Mouse (Mus musculus): ENCODE data around the gene Rnf220. TPM values are rescaled to one million over a fixed set of nuclear protein-coding genes. Genes with fewer than 3 reads are reported as not detected.

The Rnf220 gene
- polyA plus RNA-seq, 1 experiment from 2014 or later = 116 TPM

DNA sequence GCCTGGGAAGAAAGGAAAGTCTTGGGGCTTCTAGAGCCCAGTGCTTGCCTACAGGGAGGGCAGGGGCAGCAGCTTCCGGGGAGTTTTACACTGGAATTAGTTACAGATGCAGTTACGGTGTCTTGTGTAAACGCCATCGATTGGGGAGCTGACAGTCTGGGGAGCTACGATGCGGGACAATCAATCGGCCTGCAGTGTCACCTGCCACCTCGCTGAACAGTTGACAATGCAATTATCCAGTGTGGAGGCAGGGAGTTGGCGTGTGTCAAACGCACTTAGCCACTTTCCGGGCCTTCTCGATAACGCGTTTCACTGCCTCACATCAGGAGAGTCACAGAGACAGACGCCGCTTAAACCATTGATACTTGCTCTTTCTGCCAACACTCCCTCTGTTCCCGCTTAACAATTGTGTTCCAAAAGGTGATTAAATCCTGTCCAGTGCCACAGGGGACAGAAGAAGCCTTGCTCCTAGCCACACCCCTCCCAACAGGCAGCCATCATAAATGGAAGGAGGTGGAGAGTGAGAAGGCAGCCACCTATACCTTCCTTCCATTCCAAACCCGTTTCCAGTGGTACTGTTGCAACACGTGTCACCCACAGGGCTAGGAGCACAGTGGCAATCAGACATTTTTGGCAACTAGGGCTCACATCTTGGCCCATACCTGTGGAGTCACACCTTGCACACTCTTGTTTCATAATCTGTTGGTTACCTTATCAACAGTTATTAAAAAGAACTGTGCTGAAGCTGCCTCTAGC, 215.6 kb downstream of the Rnf220 start:
- no peak overlapping the region for H3K27ac ChIP-seq
- H3K4me3 ChIP-seq (replicated peaks) = no peak overlapping the region
- peaks cover 62% of the 10 kb centered on the region for H3K4me1 ChIP-seq
- no peaks in the 10 kb centered on the region for H3K9me3 ChIP-seq
- peaks cover 12% of the 10 kb centered on the region; the same call in 1 of the 2 replicates for H3K27me3 ChIP-seq
- H3K4me2 ChIP-seq = no peak overlapping the region
- peaks cover 91% of the 10 kb centered on the region for H3K36me3 ChIP-seq (replicated peaks)
- 78% methylated on average over 19 of the region's 19 CpGs for WGBS
- H3K9ac ChIP-seq = no peak overlapping the region
- no peak for ATAC-seq (ENCODE audit: low FRiP score)

DNA sequence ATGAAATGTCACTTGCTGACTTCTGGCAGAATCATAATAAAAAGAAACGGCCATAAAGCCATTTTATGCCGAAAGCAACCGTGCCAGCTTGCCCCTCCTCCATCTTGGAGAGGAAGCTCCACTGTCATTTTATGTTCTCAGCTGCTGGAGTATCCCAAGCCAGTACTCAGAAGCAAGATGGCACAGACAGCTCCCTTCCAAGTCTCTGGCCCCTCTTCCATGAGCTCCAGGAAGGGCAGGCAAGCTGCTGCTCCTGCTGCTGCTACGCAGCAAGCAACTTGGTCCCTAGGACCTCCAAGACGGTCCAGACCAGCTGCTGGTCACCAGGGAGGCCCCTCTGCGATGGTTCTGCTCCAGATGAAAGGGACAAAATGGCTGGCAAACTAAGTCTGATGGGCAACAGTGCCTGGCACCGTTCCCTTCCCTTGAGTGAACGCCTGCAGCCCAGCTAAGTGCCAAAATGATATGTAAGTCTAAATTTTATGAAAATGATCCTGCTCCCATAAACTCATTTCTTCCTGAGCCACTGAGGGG, 216.4 kb downstream of the Rnf220 start:
- Histone ChIP-seq H3K36me3 (replicated peaks) (peaks cover 91% of the 10 kb centered on the region), H3K27ac (no peak overlapping the region), H3K27me3 (peaks cover 7% of the 10 kb centered on the region; the same call in 1 of the 2 replicates), H3K4me3 (replicated peaks) (no peak overlapping the region), H3K9me3 (no peaks in the 10 kb centered on the region), H3K9ac (no peak overlapping the region), H3K4me2 (no peak overlapping the region), H3K4me1 (peaks cover 54% of the 10 kb centered on the region)
- ATAC-seq (ENCODE audit: low FRiP score) = no peak
- WGBS = 92% methylated on average over 8 of the region's 8 CpGs

DNA sequence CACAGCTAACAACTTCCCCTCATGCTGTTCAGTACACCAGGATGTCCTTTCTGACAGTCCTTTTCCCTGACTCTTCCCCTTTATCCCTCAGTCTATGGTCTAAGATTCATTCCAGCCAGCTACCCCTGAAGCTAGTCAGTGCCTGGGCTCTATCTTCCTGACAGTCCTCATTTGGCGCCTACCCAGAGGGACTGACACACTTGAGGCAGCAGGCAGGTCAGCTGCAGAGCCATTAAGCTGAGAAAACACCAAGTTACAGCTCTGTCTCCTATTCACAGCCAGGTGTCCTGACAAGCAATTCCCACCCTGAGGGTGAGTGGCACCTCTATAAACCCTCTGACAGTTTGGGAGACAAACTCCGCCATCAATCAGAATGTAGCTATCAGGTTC, 217.6 kb downstream of the Rnf220 start:
- Histone ChIP-seq H3K9me3 (peaks cover 6% of the 10 kb centered on the region), H3K4me1 (peaks cover 42% of the 10 kb centered on the region), H3K9ac (no peak overlapping the region), H3K4me2 (no peak overlapping the region), H3K27me3 (no peaks in the 10 kb centered on the region), H3K36me3 (replicated peaks) (peaks cover 91% of the 10 kb centered on the region), H3K4me3 (replicated peaks) (no peak overlapping the region), H3K27ac (no peak overlapping the region)
- no peak for ATAC-seq (ENCODE audit: low FRiP score)
- 88% methylated on average over 2 of the region's 2 CpGs for WGBS

DNA sequence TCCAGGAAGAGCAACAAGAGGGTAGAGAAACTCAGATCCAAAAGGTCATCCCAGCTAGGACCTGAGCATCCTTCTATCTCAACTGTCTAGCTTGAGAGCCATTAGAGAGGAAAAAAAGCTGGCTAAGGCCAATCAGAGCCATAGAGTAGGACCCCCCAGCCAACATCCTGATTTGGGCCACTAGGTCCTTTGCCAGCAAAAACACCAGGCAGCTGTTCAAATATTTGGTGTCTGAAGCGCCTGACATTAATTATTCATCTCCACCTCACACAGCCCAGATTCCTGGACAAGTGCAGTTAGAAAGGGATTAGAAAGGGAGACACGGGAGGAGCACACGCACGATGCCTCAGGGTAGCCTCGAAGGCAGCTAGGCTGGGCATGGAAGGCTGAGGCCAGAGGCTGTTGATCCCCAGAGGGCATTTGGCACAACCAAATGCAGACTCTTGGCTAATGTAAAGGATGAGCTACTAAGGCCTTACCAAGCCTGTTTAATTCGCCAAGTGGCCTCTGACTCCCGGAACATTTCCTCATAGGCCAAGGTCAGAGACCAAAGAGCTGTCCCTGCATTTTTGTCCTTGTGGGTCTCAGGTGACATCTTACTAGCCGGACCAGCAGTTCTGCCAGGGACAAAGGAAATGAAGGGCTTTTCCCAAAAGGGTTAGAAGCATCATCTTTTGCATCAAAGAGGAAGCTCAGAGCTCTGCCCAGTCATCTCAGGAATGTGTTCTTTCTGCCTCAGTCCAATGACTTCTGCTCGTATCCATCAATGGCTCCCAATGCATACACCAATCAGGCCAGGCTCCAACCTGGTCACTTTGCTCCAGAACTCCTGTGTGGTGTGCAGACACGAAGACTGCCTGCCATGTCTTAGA, 218.2 kb downstream of the Rnf220 start:
- H3K36me3 ChIP-seq (replicated peaks) = peaks cover 92% of the 10 kb centered on the region
- H3K9me3 ChIP-seq = peaks cover 10% of the 10 kb centered on the region
- H3K9ac ChIP-seq = no peak overlapping the region
- H3K27ac ChIP-seq = 0 out of 2 replicates have a peak overlapping the region, but pooled peaks have one; percentile 6
- no peaks in the 10 kb centered on the region for H3K27me3 ChIP-seq
- no peak overlapping the region for H3K4me2 ChIP-seq
- no peak overlapping the region for H3K4me3 ChIP-seq (replicated peaks)
- peaks cover 36% of the 10 kb centered on the region for H3K4me1 ChIP-seq
- WGBS = 83% methylated on average over 10 of the region's 10 CpGs
- no peak for ATAC-seq (ENCODE audit: low FRiP score)

DNA sequence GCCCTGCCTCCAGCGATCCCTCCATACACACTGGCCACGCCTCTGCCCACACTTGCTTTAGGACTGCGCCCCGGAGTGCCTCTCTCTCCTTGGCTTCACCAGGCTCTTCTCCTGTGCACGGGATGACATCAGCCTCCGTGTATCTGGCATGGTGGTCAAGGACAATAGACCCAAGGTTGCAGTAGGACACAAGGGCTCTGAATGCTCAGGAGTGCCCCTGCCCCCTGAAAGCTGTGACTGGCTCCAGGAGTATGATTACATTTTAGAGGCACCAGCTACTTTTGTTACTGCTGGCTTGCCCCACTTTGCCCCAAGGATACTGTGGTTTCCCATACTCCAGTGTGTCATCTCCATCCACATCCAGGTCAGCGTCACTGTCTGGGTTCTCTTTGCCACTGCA, 219.2 kb downstream of the Rnf220 start:
- no peaks in the 10 kb centered on the region for H3K27me3 ChIP-seq
- no peak overlapping the region for H3K4me3 ChIP-seq (replicated peaks)
- H3K36me3 ChIP-seq (replicated peaks) = peaks cover 97% of the 10 kb centered on the region
- peaks cover 10% of the 10 kb centered on the region for H3K9me3 ChIP-seq
- WGBS = 92% methylated on average over 7 of the region's 7 CpGs
- no peak for ATAC-seq (ENCODE audit: low FRiP score)
- H3K4me1 ChIP-seq = peaks cover 36% of the 10 kb centered on the region
- no peak overlapping the region for H3K4me2 ChIP-seq
- H3K9ac ChIP-seq = no peak overlapping the region
- no peak overlapping the region for H3K27ac ChIP-seq

DNA sequence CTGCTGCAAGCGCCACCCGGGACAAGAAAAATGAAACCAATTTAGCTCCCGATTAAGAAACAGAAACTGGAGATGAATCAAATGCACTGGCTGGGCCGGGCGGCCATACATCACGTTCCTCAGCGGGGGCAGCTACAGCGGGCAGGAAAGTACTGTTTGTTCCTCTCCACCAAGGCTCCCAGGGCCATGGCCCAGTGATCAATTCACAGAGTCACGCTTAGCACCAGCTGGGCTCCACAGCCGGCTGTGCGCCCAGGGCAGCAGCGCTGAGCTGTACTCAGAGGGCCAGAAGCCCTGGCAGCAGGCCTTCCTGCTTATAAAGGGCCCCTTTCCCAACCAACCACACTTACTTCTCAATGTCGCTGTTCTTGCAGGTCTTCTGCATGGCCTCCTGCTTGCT, 219.8 kb downstream of the Rnf220 start:
- ATAC-seq (ENCODE audit: low FRiP score) = no peak
- peaks cover 36% of the 10 kb centered on the region for H3K4me1 ChIP-seq
- H3K4me3 ChIP-seq (replicated peaks) = no peak overlapping the region
- no peak overlapping the region for H3K27ac ChIP-seq
- peaks cover 99% of the 10 kb centered on the region for H3K36me3 ChIP-seq (replicated peaks)
- H3K27me3 ChIP-seq = no peaks in the 10 kb centered on the region
- no peak overlapping the region for H3K4me2 ChIP-seq
- peaks cover 10% of the 10 kb centered on the region for H3K9me3 ChIP-seq
- H3K9ac ChIP-seq = no peak overlapping the region
- 95% methylated on average over 13 of the region's 13 CpGs for WGBS

DNA sequence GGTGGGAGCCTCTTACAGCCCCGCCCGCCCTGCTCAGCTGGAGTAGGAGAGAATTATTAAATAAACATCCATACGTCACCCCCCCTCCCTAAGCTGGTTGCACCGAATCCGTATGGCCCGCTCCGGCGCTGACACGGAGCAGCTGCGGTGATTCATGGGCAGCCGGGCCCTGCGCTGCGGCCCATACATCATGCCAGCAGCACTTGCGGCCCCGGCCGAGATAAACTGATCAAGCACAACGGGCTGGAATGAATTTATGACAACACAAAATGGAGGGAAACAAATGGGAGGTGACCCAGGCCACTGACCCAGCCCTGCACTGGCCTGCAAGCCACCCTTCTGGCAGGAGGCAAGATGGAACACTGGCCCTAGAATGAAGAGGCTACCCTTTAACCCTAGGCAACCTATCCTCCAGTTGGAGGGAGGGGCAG, 220.6 kb downstream of the Rnf220 start:
- H3K4me2 ChIP-seq = no peak overlapping the region
- no peaks in the 10 kb centered on the region for H3K27me3 ChIP-seq
- H3K4me1 ChIP-seq = peaks cover 35% of the 10 kb centered on the region
- no peak overlapping the region for H3K4me3 ChIP-seq (replicated peaks)
- WGBS = 95% methylated on average over 17 of the region's 17 CpGs
- no peak overlapping the region for H3K9ac ChIP-seq
- H3K36me3 ChIP-seq (replicated peaks) = peaks cover 99% of the 10 kb centered on the region
- peaks cover 10% of the 10 kb centered on the region for H3K9me3 ChIP-seq
- H3K27ac ChIP-seq = no peak overlapping the region
- no peak for ATAC-seq (ENCODE audit: low FRiP score)

DNA sequence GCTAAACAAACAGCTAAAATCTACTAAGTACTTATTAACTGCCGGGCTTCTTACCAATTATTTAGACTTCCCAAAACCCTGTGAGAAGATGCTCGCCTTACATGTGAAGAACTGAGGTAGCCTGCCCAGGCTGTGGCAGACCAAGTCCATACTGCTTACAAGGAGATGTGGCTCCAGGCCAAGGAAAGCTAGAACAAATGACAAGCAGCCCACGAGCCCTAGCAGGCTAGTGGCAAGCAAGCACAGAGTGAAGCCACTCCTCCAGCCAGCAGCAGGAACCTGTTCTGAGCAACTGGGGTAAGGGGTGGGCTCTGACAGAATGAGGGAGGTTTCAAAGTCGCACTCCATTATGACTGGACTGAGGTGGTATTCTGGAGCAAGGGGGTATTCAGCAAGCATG, 222.1 kb downstream of the Rnf220 start:
- no peak for ATAC-seq (ENCODE audit: low FRiP score)
- peaks cover 85% of the 10 kb centered on the region for H3K36me3 ChIP-seq (replicated peaks)
- peaks cover 8% of the 10 kb centered on the region for H3K27me3 ChIP-seq
- WGBS = 96% methylated on average over 4 of the region's 4 CpGs
- peaks cover 31% of the 10 kb centered on the region for H3K4me1 ChIP-seq
- H3K27ac ChIP-seq = no peak overlapping the region
- peaks cover 10% of the 10 kb centered on the region for H3K9me3 ChIP-seq
- no peak overlapping the region for H3K9ac ChIP-seq
- no peak overlapping the region for H3K4me3 ChIP-seq (replicated peaks)
- H3K4me2 ChIP-seq = no peak overlapping the region

DNA sequence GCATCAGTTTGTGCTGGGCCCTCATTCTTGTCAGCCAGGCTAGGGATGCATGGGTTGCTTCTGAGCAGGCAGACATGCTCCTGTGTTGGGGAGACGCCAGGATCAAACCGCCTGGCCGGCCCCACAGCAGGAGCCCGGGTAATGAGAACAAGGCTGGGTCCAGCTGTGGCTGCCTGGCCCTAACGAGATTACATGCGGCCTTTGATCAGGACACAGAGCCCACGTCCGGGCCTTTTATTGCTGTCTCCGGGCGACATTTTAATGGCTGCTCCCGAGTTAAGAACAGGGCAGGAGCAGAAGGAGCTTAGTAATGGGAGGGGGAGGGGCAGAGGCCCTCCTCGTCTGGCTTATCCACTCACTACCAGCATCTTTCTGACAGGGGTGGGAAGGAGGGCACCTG, 224.4 kb downstream of the Rnf220 start:
- ATAC-seq (ENCODE audit: low FRiP score) = peak; percentile 62

DNA sequence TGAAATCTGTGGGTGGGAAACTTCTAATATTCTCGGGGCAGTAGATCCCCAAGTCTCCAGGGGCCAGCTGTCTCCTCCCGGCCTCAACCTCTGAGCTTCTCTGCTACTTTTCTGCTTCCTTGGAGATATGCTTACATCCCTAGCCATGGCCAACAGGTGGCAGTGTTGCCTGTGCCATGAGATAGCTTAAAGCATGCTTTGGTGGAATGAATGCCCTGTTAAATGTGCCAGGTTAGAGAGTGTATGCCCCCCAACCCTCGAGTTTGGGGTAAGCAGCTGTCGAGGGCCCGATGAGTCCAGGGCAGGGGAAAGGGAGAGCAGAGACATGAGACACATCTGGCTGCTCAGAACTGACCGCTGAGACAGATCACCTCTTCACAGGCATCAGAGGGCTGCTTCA, 226.6 kb downstream of the Rnf220 start:
- peaks cover 23% of the 10 kb centered on the region for H3K4me1 ChIP-seq
- peaks cover 10% of the 10 kb centered on the region for H3K9me3 ChIP-seq
- H3K27me3 ChIP-seq = peaks cover 18% of the 10 kb centered on the region
- peaks cover 41% of the 10 kb centered on the region for H3K36me3 ChIP-seq (replicated peaks)
- no peak overlapping the region for H3K27ac ChIP-seq
- 11% methylated on average over 6 of the region's 6 CpGs for WGBS
- H3K9ac ChIP-seq = no peak overlapping the region
- no peak overlapping the region for H3K4me2 ChIP-seq
- no peak overlapping the region for H3K4me3 ChIP-seq (replicated peaks)
- ATAC-seq (ENCODE audit: low FRiP score) = peak; percentile 45

More for the DNA sequence above, 224.4 kb downstream of the Rnf220 start:
- H3K4me3 ChIP-seq (replicated peaks) = no peak overlapping the region
- peaks cover 23% of the 10 kb centered on the region for H3K4me1 ChIP-seq
- WGBS = 6% methylated on average over 12 of the region's 12 CpGs
- peak overlapping the region; percentile 64 for H3K27ac ChIP-seq
- H3K27me3 ChIP-seq = peaks cover 18% of the 10 kb centered on the region
- H3K9me3 ChIP-seq = peaks cover 10% of the 10 kb centered on the region
- peaks cover 63% of the 10 kb centered on the region for H3K36me3 ChIP-seq (replicated peaks)
- peak overlapping the region; percentile 27; the same call in 1 of the 2 replicates for H3K9ac ChIP-seq
- H3K4me2 ChIP-seq = no peak overlapping the region

DNA sequence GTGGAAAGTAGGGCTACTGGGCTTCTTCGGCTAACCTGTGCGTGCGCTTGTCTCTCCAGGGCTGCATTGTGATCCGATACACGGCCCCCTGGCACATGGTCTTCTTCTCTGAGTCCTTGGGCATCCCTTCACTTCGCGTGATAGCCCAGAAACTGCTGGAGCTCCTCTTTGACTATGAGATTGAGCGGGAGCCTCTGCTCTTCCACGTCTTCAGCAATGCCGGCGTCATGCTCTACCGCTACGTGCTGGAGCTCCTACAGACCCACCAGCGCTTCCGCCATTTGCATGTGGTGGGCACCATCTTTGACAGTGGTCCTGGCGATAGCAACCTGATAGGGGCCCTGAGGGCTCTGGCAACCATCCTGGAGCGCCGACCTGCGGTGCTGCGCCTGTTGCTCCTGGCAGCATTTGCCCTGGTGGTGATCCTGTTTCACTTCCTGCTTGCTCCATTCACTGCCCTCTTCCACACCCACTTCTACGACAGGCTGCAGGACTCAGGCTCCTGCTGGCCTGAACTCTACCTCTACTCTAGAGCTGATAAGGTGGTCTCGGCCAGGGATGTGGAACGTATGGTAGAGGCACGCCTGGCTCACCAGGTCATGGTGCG, 228.9 kb downstream of the Rnf220 start:
- Histone ChIP-seq H3K36me3 (replicated peaks) (peaks cover 18% of the 10 kb centered on the region), H3K27me3 (peaks cover 18% of the 10 kb centered on the region), H3K4me3 (replicated peaks) (no peak overlapping the region), H3K27ac (no peak overlapping the region), H3K4me2 (no peak overlapping the region), H3K4me1 (peaks cover 19% of the 10 kb centered on the region), H3K9ac (no peak overlapping the region), H3K9me3 (no peaks in the 10 kb centered on the region)
- 89% methylated on average over 25 of the region's 25 CpGs for WGBS
- ATAC-seq (ENCODE audit: low FRiP score) = no peak

DNA sequence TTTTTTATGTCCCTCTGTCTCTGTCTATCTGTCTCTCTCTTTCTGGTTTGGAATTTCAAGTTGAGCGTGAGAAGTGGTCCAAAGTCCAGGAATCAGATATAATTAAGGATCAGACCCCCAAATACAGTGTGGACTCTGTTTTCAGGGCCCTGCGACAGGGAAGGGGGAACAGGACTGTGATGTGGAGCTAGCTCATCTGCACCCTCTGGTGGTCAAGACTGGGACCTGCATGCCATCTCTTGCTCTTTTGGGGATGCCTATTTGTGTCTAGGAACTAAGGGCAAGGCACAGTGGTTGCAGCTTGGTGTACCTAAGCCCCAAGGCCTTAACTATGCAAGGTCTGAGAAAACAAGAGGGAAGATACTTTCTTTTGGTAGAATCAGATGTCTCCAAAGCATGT, 229.6 kb downstream of the Rnf220 start:
- no peak overlapping the region for H3K4me3 ChIP-seq (replicated peaks)
- H3K36me3 ChIP-seq (replicated peaks) = peaks cover 11% of the 10 kb centered on the region
- H3K9me3 ChIP-seq = no peaks in the 10 kb centered on the region
- peaks cover 17% of the 10 kb centered on the region for H3K4me1 ChIP-seq
- H3K4me2 ChIP-seq = no peak overlapping the region
- no peak overlapping the region for H3K27ac ChIP-seq
- 0% methylated on average over 2 of the region's 2 CpGs for WGBS
- no peak for ATAC-seq (ENCODE audit: low FRiP score)
- no peak overlapping the region for H3K9ac ChIP-seq
- H3K27me3 ChIP-seq = peaks cover 18% of the 10 kb centered on the region

Data from forebrain, embryonic 12.5 days (tissue).